Mouse (Mus musculus): ENCODE measurements at regions not wholly inside any gene's neighbourhood (a gene's known extent, or its start where the extent isn't known, plus 50 kb on each side); places are given as distances from the start of the nearest gene placed in this dataset.

DNA sequence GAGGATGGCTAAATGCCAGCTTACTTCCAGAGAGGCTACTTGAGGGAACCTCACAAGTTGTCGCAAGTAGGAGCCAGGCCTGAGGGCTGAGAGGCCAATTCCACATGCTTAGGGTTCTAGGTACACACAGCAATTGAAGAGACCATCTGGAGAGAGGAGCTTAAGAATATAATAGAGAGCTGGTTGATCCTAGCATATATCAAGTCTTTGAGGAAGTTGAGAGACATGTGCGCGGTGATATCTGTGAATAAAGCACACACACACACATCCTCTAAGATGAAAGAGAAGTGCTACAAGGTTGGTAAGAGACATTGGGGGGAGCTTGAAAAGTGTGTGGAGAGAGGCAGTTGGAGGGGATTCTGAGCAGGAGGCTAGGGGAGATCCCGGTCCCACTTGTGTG, 189.5 kb downstream of the Zfp462 start:
- no peak for DNase-seq (ENCODE audit: low spot score)

DNA sequence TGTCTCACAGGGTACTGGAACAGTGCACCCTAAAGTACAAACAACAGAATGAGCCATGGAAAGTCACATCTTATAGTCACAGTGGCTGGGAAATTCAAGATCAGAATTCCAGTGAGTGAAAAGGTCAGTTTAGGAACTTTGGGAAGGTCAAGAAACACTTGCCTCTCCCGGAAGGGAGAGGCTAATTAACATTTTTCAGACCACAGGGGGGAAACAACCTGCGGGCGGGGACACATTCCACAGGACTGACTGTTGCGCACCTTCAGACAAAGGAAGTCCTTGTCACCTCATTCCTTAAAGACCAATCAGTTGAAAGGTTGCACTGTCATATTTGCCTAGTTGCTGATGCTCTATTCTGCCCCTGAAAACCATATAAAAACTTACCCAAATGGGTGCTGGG, 189.9 kb downstream of the Zfp462 start:
- DNase-seq (ENCODE audit: low spot score) = no peak

DNA sequence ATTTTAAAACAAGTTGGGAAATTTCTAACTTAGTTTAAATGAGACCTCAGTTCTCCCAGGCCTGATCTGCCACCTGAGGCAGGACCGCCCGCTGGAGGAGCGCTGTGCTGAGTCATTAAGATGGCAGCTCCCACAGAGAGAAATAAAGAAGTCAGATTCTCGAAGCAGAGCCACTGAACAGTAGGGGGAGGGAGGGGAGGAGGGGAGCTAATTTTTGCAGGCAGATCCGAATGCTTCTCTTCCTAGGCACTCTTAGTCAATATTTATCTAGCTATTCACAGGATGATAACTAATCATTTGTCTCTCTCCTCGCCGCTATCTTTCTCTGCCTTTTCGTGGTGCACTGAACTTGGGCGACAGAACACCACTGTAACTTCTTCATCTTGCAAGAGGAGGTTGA, 191.4 kb downstream of the Zfp462 start:
- DNase-seq (ENCODE audit: low spot score) = no peak

DNA sequence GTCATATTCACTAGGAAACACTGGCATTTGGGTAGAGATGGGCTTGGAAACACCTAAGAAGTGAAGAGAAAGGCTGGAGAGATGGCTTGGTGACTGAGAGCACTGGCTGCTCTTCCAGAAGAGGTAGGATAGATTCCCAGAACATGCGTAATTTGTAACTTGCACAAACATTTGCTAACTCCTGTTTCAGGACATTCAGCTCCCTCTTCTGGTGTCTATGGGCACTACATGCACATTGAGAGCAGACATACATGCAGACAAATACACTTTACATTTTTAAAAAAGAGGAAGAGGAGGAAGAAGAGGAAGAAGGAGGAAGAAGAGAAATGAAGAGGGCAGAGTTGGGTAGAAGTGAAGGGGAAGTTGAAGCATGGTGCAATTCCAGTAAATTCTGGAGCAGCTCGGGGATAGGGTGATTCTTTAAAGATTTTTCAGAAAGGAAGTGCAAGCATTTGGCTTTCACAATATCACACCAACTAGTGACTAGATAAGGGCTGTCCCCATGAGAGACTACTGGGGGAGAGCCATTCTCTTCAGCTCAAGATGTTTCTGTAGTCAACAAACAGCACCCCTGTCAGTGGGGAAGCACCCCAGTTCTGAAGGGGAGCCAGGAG, 193.0 kb downstream of the Zfp462 start:
- DNase-seq (ENCODE audit: low spot score) = no peak

GRCm38 (mm10) chr4:55141317-55141716, 196.5 kb downstream of the Zfp462 start:
- DNase-seq (ENCODE audit: low spot score) = no peak

GRCm38 (mm10) chr4:55141923-55142732, 197.3 kb downstream of the Zfp462 start:
- DNase-seq (ENCODE audit: low spot score) = peak; percentile 26

DNA sequence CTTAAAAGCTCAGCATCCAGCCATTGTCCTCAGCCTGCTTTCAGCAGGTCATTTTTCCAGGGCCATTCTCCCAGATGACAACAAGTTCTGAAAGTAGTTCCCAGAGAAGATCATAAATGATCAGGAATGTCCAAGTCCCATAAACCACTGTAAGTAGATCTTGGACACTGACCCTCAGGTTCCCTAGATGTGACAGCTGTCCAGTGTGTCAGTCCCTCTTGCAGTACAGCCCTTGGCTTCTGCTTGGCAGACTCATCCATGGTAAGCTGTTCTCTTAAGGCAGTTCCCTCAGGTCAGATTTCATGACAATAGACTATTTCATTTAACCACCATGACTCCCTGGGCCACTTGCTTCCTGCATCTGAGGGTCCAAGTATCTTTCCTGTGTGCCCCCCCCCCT, 198.6 kb downstream of the Zfp462 start:
- no peak for DNase-seq (ENCODE audit: low spot score)

- no peak for DNase-seq (ENCODE audit: low spot score)
Measured at GRCm38 (mm10) chr4:55144995-55145394, 200.1 kb downstream of the Zfp462 start.

DNA sequence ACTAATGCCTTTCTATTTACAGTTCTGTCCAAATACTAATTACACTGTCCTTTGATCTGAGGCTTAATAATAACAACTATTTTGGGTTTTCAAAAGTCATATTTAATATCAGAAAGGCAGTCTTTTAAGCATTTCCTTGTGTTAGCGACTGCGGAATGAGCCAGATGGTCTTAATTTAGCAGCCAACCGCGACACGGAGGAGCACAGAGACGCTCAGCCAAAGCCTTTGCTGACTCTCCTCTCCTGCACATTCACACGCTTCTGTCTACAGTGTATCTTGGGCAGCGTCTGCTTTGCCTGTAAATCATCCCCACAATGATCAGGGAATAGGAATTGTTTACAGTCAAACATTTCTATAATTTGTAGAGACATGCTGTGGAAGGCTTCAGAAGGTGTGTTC, 201.1 kb downstream of the Zfp462 start:
- DNase-seq (ENCODE audit: low spot score) = no peak

DNA sequence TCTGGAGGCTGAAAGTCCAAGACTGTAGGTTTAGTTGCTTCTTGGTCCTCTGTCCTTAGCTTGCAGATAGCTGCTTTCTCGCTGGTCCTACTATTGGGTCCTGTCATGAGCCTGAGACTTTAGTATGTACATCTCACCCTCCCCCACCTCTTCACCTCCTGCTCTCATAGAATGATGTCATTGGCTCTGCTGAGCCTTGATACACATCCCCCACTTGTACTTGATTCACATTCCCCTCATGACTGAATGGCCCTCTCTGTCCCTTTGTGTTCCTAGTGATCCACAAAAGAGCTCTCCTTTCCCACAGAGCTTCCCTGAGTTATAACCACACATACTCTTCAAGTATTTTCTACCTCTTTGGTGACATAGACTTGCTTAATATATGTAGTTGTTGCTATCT, 201.5 kb upstream of the Rad23b start:
- no peak for DNase-seq (ENCODE audit: low spot score)

DNA sequence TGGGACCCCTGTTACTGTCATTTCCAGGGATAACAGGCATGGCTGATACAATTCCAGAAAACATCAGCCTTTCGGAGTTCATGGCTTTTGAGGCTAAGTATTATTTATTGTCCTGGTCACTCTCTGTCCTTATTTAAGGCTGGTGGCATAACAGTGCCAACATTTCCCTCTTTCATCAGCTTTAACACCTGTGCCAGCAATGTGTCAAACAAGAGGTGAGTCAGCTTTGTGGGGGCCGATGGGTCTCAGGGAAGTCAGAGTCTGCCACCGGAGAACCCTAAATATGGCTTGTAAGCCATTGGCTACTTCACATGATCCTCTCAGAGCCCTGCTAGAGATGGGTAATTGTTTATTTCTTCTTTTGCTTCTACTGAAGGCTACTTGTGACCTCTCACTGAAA, 195.3 kb upstream of the Rad23b start:
- no peak for DNase-seq (ENCODE audit: low spot score)

GRCm38 (mm10) chr4:55158166-55158739, 191.6 kb upstream of the Rad23b start:
- no peak for DNase-seq (ENCODE audit: low spot score)

DNA sequence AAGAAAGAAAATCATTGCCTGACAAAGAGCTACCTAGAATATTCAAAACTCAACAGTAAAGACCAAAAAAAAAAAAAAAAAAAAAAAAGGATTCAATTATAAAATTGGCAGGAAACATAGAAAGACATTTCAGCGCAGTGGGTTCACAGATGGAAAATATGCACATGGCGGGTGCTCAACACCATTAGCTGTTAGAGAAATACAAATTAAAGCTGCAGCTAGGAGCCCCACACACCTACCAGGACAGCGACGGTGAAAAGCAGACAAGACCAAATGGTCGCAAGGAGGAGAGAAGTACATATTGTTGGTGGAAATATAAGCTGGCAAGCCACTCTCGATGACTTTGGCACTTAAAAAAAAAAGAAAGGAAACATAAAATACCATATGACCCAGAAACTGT, 183.6 kb upstream of the Rad23b start:
- no peak for DNase-seq (ENCODE audit: low spot score)

DNA sequence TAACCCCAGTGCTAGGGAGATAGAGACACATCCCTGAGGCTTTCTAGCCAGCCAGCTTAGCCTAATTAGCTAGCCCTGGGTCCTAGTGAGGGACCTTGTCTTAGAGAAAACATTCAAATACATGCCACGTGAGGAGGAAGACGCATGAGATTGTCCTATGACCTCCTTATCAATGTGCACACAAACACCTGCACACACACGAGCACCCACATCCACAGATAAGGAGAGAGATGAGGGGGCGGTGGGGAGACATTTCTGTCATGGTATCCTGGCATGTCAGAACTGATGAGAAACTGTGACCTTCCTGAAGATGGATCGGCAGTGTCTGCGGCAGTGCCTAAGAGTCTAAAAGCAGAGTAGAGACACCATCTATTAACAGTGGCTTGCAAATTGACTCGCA, 180.8 kb upstream of the Rad23b start:
- DNase-seq (ENCODE audit: low spot score) = no peak

DNA sequence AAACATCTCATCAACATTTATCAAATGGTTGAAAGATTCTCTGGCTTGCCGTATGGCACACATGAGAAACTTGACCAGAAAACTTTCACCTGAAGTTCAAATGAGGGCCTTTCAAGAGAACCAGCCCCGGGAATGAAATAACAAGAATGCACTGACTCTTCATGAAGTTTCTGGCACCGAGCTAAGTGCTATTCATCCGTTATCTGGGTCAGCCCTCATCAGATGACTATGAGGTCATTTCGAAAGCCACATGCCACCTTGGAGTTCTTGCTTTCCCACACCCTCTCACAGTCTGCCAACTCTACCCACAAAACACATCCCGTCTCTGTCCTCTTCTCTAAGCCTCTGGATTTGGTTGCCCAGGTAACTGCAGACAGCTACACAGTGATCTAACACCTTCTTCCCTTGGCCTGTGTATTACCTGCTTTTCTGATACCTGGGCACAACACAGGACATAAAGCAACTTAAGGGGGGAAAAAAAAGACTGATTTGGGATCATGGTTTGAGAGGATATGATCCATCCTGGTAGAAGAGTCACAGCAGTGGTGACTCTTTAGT, 177.4 kb upstream of the Rad23b start:
- peak; percentile 18 for DNase-seq (ENCODE audit: low spot score)

- no peak for DNase-seq (ENCODE audit: low spot score)
Measured at GRCm38 (mm10) chr4:55176026-55176425, 173.8 kb upstream of the Rad23b start.

DNA sequence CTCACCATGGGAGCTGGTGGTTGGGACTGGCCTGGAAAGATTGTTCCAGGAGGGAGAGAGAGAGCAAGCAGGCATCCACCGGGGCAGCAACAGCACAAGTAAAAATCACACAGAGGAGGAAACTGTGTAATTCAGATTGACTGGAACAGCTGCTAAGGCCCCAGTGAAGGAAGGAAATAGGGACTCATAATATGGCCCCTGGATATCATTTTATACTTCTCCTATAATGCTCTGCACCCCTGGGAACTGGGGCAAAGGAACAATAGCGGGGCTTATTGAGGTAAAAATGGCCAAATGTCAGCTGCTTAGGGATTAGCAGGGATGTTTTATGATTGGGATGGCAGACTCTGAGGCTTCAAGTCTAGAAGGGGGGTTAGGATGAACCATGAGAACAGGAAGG, 170.4 kb upstream of the Rad23b start:
- no peak for DNase-seq (ENCODE audit: low spot score)

GRCm38 (mm10) chr4:55183519-55183918, 166.3 kb upstream of the Rad23b start:
- no peak for DNase-seq (ENCODE audit: low spot score)

DNA sequence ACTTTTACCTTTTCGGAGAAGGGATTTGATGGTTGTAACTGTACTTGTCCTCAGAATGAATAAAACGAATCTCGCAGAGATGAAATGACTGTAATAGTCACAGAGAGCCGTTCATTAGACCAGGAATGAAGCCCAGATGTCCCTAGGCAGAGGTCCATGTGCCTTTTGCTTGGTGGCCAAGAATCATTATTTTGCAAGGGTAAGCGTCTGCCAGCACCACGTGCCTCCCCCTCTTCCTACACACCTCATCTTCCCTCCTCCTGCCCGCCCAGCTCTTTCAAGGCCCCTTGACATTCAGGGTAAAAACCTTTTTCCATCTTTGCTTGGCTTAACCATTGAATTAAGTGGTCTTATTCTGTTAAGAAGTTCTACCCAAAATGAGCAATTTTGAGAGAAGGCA, 161.1 kb upstream of the Rad23b start:
- no peak for DNase-seq (ENCODE audit: low spot score)

- no peak for DNase-seq (ENCODE audit: low spot score)
Measured at GRCm38 (mm10) chr4:55190586-55190985, 159.3 kb upstream of the Rad23b start.

GRCm38 (mm10) chr4:55194061-55194460, 155.8 kb upstream of the Rad23b start:
- DNase-seq (ENCODE audit: low spot score) = no peak

DNA sequence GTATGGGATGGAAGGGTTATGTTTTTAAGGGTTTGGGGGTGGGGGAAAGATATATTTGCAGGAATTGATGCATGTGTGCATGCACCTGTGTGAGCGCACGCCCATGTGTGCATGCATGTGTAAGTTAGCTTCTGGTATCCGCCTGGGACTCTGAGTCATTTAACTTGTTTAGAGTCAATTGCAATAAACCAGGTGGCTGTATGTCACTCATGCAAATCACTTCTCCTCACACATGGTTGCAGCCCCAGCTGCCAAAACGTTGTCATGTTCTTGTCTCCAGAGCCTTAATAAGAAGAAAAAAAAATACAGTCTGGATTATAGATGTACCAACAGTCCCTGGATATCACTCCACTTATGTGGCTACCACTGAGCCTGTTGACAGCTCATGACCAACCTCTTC, 155.3 kb upstream of the Rad23b start:
- DNase-seq (ENCODE audit: low spot score) = no peak
